In genomic region chr2:154586405-154586804, GRCm38 (mm10) we compare ENCODE assay signal across 9 mouse cellular contexts. TPM values are rescaled to one million over a fixed set of nuclear protein-coding genes. Genes with fewer than 3 reads are reported as not detected.
DNase-seq lines count a peak whose midpoint lies in the region; ATAC-seq and TF ChIP-seq lines count a peak whose summit lies in the region.
"Had no signal": no experiment of that assay in that cellular context is flagged by ENCODE, and none has a peak within 500 bp of the region (broad histone marks: within the 10 kb centered on the region; RNA-seq: fewer than 3 reads in every experiment).

No protein-coding gene starts in this region.

- WGBS in liver, embryonic 14.5 days (ENCODE audit: insufficient replicate concordance) = 57% methylated on average over 5 of the region's 5 CpGs

- no peak for TF ChIP-seq EP300 in liver, embryonic 14.5 days (IDR thresholded peaks at IDR 0.05; ENCODE audit: low read depth)

- no peak overlapping the region for H3K4me3 ChIP-seq in liver, embryonic 14.5 days (ENCODE audit: insufficient read depth in 1 of 2, low read depth in 2 of 2, low read length in 2 of 2)

- peaks cover 0 to 18% of the 10 kb centered on the region in 2 experiments for H3K4me1 ChIP-seq in liver, embryonic 14.5 days (replicated peaks; ENCODE audit: control insufficient read depth in 2 of 2, insufficient read depth in 2 of 2, low read length in 1 of 2)

- peak; percentile 79 for TF ChIP-seq CTCF in liver, embryonic 14.5 days (IDR thresholded peaks at IDR 0.05; ENCODE audit: low read depth)

- no peak overlapping the region for H3K27ac ChIP-seq in liver, embryonic 14.5 days

- peaks cover 6% of the 10 kb centered on the region for H3K36me3 ChIP-seq in liver, embryonic 14.5 days (replicated peaks; ENCODE audit: control insufficient read depth, insufficient read depth, low read depth)

- H3K4me2 ChIP-seq in liver, embryonic 14.5 days (ENCODE audit: low read depth) = no peak overlapping the region

- no peaks in the 10 kb centered on the region for H3K9me3 ChIP-seq in liver, embryonic 14.5 days (ENCODE audit: control insufficient read depth, low read length)

- peak; percentile 88 to 91 for DNase-seq in cerebellum, postnatal 10 days
- peak; percentile 70 to 73 for DNase-seq in layer of hippocampus, postnatal 10 days (ENCODE audit: low spot score in 2 of 2)
- no peak for DNase-seq in layer of hippocampus, adult 9-11 months
- peak; percentile 61 for DNase-seq in NIH3T3 (ENCODE audit: low read depth)
- no peak for DNase-seq in liver, embryonic 14.5 days (ENCODE audit: low read depth in 3 of 3, low spot score in 3 of 3)
- peak; percentile 74 for DNase-seq in thymus, postnatal 25 days
- DNase-seq in cerebellum, adult 18-20 months = no peak

- no peaks in the 10 kb centered on the region for H3K27me3 ChIP-seq in liver, embryonic 14.5 days (ENCODE audit: control insufficient read depth, insufficient read depth, low read length)

- ATAC-seq in cerebellum, adult (ENCODE audit: insufficient number of reproducible peaks, low FRiP score, low TSS enrichment) = no peak
- no peak for ATAC-seq in liver, embryonic 14.5 days (ENCODE audit: insufficient read depth)

- no peak overlapping the region for H3K9ac ChIP-seq in liver, embryonic 14.5 days (replicated peaks)

RNA-seq across cellular contexts. Expression of gene E2f1, which starts 16.7 kb away (rescaled TPM):
- 10 to 100 TPM in 1 of 2 experiments, 1 to 10 TPM in 1; 8.8 to 10.5 TPM for total RNA-seq in layer of hippocampus, postnatal 10 days (2021)
- polyA plus RNA-seq in liver, embryonic 14.5 days (2012; rRNA removed) = 26.2 and 26.4 TPM in 2 replicates
- 6.0 and 7.6 TPM in 2 replicates for polyA plus RNA-seq in liver, embryonic 14.5 days (2014; fragmentation: Nextera tagmentation; extraction: Ambion mirVana)

RNA-seq across cellular contexts. Expression of gene Pxmp4, which starts 17.1 kb away (rescaled TPM):
- total RNA-seq in layer of hippocampus, postnatal 10 days (2021) = 10 to 100 TPM; 14.3 to 15.7 TPM
- 18.7 and 27.6 TPM in 2 replicates for polyA plus RNA-seq in liver, embryonic 14.5 days (2012; rRNA removed)
- polyA plus RNA-seq in liver, embryonic 14.5 days (2014; fragmentation: Nextera tagmentation; extraction: Ambion mirVana) = 30.2 and 35.4 TPM in 2 replicates

RNA-seq across cellular contexts. Expression of gene Zfp341, which starts 26.7 kb away (rescaled TPM):
- 10 to 100 TPM in 1 of 2 experiments, 1 to 10 TPM in 1; 9.8 to 12.2 TPM for total RNA-seq in layer of hippocampus, postnatal 10 days (2021)
- polyA plus RNA-seq in liver, embryonic 14.5 days (2012; rRNA removed) = 3.6 and 3.9 TPM in 2 replicates
- 1.1 and 2.2 TPM in 2 replicates for polyA plus RNA-seq in liver, embryonic 14.5 days (2014; fragmentation: Nextera tagmentation; extraction: Ambion mirVana)

RNA-seq across cellular contexts. Expression of gene 4930519P11Rik, which starts 26.8 kb away (rescaled TPM):
- under 1 TPM in 1 of 2 experiments, not detected in 1; 0.76 TPM for total RNA-seq in layer of hippocampus, postnatal 10 days (2021)
- 0.35 TPM in 1 of 2 replicates, not detected in the other for polyA plus RNA-seq in liver, embryonic 14.5 days (2012; rRNA removed)
- 0.32 TPM in 1 of 2 replicates, not detected in the other for polyA plus RNA-seq in liver, embryonic 14.5 days (2014; fragmentation: Nextera tagmentation; extraction: Ambion mirVana)
- polyA plus RNA-seq: heart, embryonic 14.5 days had no signal

RNA-seq across cellular contexts. Expression of gene Necab3, which starts 27.7 kb away (rescaled TPM):
- 10 to 100 TPM; 29.8 to 33.0 TPM for total RNA-seq in layer of hippocampus, postnatal 10 days (2021)
- polyA plus RNA-seq in liver, embryonic 14.5 days (2012; rRNA removed) = 0.80 and 1.7 TPM in 2 replicates
- 0.87 and 0.96 TPM in 2 replicates for polyA plus RNA-seq in liver, embryonic 14.5 days (2014; fragmentation: Nextera tagmentation; extraction: Ambion mirVana)

Comparison
In these comparisons a context has a peak if more than half of its experiments do, and no peak if none do; other contexts are left out.
1. DNase-seq: peak in cerebellum, postnatal 10 days (2 of 2), layer of hippocampus, postnatal 10 days (2 of 2), NIH3T3 (single experiment) and thymus, postnatal 25 days (single experiment); none in layer of hippocampus, adult 9-11 months (single experiment), liver, embryonic 14.5 days (0 of 3) and cerebellum, adult 18-20 months (0 of 2).